Mouse (Mus musculus) granulocyte monocyte progenitor cell, adult 5-6 weeks (primary cell): ENCODE data around the gene Ccdc162. TPM values are rescaled to one million over a fixed set of nuclear protein-coding genes. Genes with fewer than 3 reads are reported as not detected.

ENCODE experiments used
- ATAC-seq: replicated peaks from 2 replicates; pipeline ENCODE4 v1.8.0; 2016; ENCODE audit warnings: mild to moderate bottlenecking, moderate TSS enrichment, inconsistent platforms; ENCODE audit not compliant: poor library complexity, severe bottlenecking
- total RNA-seq, 2 experiments: library from RNA; stranded (forward) in 1 of 2; stranded (reverse) in 1 of 2; fragments of 200-712, 200-1000 nt in 1 of 2; fragments of >200 nt in 1 of 2; fragmentation: Nextera tagmentation in 1 of 2; gene quantifications; 2 replicates each; pipeline ENCODE4 v1.2.3; 2014 to 2017

Gene Ccdc162
- total RNA-seq, 2 experiments from 2014 or later: 0.05 to 9.7 TPM

DNA sequence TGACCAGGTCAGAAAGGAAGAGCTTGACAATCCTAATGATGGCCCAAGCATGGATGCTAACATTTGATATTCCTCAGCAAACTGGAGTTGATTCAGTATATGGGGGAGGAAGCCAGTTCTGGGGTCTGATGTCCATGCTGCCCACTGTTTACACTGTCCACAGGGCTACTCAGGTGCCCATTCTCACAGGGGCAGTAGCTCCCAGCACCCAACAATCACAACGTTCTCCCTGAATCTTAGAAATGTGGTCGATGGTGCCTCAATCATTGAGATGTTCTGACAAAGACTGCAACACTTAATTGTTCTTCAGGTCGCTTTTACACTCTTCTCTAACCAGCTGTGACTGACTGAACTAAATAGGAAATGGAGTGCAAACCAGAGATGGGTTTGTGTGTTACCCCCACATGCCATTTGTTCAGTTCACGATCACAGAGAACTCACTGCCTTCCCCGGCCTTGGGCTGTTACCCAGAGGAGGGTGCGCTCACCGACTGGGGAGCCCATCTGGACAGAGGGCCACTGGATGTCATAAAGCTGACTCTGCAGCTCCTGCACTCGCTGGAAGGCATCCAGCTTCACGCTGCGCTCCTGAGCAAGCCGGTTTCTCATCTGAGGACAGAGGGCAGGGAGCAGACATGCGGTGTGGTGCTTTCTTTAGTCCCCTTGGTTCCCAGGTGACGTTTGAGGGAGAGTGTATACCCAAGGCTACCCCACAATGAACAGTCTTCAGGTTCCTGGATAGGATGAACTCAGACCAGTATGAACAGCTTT lies 169.9 kb downstream of the Ccdc162 start:
- ATAC-seq: no peak

DNA sequence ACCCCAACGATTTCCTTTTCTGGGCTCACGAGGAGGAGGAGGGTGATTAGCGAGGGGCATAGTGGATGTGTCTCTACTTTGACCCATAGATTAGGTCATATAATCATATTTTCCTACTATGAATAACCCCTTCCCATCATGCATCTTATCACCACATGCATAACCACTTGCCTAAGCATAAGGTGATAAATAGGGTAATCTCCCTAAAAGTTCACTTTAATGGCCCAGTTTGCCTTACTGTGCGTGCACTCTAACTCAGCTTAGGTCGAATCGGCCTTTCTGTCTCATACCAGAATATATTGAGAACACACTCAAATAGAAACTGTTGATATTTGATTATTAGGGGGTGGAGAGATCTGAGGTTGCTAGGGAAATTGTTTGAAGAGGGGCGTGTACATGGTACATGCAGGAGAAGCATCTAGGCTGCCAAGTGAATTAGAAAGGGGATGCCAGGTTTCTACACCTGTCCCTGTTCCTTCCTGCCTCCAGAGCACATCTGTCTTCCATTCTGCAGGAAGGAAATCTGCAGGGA lies 171.1 kb downstream of the Ccdc162 start:
- ATAC-seq: no peak

DNA sequence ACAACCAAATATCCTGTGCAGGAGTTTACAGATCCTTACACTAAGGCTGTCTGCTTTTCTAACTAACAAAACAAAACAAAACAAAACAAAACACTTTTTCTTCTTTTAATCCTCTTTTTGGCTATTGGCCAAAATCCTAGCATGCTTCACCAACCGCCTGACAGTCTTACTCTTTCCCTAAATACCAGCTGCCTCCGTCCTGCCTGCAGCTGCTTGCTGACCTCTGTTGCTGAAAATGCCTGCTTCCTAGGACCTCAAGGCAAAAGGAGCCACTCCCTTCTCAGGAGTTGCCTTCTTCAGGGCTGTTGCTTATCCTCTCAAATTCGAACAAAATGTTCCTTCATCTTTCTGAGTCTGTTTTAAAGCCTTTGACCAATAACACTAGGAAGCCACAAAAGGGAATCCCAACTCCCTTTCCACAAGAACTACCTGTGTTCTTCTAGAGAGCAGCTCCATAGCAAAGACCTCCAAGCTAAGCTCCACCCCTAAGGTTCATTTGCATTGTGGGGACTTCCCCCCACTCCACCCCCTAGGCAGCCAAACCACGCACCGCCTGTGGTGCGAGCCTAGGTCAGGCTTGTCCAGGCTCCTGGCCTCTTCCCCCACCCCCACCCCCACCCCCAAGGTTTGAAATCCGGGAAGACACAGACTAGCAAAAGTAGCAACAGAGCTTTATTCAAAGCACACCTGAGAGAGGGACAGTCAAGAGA lies 171.8 kb downstream of the Ccdc162 start:
- peak; percentile 77 for ATAC-seq

DNA sequence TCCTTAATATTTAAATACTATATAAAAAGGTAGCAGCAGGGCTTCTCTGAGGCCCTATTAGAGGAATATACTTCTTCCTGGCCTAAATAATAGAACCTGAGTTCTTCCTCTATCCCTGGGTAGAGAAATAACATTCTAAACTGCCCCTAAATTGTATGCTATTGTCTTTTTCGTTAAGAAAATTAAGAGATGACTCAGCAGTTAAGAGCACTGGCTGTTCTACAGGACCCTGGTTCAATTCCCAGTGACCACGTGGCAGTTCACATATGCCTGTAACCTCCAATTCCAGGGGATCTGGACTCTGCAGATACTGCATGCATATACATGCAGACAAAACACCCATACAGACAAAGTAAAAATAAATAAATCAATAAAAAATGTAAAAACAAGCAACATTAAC lies 172.6 kb downstream of the Ccdc162 start:
- no peak for ATAC-seq

DNA sequence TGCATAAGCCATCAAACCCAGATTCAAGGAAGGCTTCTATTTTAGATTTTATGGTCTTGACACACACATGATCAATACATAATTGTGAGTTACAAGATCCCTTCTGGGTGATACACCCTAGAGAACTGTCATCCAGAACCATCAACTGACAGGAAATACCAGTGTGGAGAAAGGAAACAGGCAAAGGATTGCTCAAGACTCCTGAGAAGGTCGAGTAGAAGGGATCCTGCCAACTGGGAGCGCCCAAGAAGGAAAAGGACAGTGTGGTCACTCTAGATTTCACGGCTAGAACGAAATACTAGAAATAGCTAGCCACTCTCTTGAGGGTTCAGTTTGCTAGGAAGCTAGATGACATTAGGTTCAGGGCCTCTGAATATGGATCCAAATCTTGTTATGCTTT lies 173.0 kb downstream of the Ccdc162 start:
- peak; percentile 55 for ATAC-seq

DNA sequence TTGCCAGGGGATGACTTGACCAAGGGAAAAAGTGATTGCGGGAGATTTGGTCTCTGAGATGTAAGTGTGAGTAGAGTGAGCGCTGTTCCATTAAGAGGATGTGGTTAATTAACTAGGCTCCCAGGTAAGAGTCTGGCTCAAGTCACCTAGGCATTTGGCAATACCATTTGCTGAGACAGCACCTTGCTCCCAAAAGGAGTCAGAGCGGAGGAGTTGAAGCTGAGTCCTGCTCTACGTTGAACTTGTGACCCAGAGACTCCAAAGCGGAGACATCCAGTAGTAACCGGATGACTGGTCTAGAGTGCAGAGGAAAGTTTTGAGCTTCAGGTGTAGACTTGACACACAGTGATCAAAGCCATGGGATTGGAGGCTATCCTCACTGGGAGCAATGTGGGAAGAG lies 174.4 kb downstream of the Ccdc162 start:
- ATAC-seq: no peak

DNA sequence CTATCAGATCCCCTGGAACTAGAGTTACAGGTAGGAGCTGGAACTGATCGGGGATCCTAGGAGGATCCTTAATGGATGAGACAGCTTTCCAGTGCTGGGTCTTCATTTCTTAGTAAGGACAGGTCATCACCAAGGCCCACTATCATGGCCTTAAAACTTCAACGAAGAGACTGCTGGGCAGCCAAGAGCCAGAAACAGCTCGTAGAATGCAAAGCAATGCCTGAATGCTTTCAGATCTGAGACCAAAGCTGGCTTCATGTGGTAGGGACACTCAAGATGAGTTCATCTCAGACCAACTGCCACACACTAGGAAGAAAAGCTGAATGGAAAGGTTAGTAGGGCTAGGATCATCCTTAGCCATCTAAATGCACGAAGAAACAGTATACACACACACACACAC lies 177.4 kb downstream of the Ccdc162 start:
- no peak for ATAC-seq

DNA sequence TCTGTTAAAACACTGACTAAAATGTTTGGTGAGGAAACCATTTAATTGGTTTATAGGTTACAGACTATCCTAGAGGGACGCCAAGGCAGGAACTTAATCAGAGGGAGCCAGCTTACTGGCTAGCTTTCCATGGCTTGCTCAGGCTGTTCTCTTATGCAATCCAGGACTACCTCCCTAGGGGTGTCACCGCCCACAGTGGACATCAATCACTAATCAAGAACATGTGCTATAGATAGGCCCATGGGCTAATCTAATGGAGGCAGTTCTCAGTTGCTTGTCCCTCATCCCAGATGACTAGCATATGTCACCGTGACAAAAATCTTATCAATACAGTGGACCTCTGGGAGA lies 178.5 kb downstream of the Ccdc162 start:
- ATAC-seq: no peak

DNA sequence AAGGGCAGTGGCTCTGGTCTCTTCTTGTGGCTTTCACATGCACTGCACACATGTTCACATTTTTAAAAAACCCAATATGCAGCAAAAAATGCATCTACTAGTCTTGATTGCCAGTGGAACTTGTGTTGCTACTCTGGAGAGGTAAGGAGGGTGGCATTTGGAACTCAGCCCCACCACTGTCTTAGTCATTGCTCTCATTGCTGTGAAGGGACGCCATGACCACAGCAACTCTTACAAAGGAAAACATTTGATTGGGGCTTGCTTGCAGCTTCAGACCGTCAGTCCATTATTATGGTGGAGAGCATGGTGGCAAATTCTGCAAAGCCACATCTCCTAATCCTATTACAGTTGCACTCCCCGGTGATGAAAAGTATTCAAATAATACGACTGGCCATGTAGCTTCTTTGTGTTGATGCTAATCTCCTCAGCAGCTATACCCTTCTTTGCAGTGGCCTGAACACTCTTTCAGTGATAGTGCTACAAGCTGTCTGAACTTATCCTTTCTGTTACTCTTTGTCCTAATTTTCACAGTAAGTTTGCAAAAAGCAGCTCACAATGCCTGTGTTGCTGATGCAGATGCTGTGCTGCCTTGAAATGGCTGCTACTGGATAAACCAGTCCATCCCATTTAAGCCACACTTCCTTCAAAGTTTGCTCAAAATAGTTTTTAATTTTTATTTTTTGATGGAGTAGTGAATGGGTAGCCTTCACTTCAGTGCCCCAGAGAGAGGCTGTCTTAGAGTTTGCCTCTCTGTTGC lies 179.0 kb downstream of the Ccdc162 start:
- ATAC-seq: no peak

DNA sequence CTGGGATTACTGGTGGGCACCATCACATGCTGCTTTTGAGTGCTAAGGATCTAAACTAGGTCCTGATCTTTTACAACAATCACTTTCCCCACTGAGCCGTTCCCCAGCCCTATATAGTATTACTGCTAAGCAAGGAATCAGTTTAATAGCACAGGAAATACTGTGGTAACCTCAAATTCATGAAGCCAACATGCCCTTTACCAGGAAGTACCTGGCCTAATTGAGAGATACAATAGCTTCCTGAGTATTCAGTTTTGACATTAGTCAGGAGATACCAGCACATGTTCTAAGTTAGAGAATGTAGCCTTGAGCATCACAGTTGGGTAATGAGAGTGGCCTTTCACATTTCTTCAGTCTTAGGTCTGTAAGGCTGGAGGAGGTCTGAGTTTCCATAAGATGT lies 179.7 kb downstream of the Ccdc162 start:
- ATAC-seq: no peak

DNA sequence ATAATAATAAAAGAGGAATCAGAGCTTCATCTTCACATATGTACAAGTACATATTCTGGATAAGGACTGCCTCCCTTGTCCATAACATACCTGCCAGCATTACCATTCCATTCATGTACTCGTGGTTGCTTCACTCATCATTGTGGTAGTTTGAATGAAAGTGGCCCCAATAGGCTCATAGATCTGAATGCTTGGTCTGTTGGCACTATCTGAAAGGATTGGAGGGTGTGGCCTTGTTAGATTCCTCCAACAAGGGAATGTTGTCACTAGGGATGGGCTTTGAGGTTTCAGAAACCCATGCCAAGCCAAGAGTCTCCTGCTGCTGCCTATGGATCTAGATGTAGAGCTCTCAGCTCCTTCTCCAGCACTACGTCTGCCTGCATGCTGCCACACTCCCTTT lies 180.4 kb downstream of the Ccdc162 start:
- no peak for ATAC-seq

DNA sequence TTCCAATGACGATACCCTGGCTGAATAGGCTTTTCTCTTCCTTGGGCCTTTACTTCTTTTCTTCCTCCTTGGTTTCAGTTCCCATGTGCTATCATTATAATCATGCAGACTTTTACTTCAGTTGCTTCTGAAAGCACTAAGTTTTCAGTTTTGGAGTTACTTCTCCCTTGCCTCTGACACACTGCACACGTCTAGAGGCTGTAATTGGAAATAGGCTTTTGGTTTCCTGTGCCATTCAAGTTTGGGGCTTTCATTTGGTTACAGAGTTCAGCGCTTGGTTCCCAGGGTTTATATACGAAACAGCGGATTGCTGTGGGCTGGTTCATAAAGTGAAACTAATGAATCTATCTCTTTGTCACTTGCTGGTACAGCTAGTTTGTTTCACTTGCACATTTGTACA lies 186.5 kb downstream of the Ccdc162 start:
- peak; percentile 89 for ATAC-seq

DNA sequence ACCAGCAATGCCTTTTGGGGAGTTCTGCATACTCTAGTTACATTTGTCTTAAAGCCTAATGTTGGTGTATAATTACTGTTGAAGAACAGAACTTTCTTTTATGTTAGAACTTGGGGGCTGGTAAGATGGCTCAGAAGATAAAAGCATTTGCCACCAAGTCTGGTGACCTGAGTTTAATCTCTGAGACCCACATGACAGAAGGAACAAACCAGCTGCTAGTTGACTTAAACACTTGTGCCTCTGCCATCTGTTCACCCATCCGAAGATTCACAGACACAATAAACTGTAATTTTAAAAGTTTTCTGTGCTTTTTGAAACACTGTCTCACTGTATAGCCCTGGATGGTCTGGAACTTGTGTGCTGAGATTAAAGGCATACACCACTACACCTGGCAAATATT lies 190.7 kb downstream of the Ccdc162 start:
- ATAC-seq: no peak

DNA sequence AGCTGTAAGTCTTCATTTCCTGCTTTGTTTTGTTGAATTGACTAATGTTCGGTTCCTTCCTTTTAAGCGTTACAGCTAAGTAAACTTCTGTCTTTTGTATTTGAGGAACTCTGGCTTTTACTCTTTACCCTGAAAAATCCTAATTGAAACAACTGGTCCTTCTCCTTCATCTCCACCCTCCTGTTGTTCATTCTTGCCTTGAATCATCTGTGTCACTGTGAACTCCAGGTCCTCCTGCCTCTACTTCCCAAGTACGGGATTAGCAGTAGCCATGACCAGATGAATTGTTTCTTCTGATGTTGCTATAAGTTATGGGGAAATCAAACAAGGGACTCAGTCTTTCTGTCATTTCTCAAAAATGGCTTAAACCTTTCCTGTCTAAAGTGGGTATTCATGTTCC lies 193.0 kb downstream of the Ccdc162 start:
- ATAC-seq: peak; percentile 14; the same call in 1 of the 2 replicates

DNA sequence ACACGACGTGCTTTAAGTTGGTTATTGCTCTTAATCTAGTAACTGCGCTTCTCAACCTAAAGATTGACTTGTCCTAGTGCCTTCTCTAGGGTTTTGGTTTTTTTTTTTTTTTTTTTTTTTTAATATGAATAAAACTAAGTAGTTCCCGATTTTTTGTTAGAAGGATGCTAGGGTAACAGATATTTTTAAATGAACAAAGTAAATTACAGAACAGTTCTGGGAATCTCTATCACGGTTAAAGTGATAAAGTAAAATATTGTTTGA lies 196.1 kb downstream of the Ccdc162 start:
- no peak for ATAC-seq

DNA sequence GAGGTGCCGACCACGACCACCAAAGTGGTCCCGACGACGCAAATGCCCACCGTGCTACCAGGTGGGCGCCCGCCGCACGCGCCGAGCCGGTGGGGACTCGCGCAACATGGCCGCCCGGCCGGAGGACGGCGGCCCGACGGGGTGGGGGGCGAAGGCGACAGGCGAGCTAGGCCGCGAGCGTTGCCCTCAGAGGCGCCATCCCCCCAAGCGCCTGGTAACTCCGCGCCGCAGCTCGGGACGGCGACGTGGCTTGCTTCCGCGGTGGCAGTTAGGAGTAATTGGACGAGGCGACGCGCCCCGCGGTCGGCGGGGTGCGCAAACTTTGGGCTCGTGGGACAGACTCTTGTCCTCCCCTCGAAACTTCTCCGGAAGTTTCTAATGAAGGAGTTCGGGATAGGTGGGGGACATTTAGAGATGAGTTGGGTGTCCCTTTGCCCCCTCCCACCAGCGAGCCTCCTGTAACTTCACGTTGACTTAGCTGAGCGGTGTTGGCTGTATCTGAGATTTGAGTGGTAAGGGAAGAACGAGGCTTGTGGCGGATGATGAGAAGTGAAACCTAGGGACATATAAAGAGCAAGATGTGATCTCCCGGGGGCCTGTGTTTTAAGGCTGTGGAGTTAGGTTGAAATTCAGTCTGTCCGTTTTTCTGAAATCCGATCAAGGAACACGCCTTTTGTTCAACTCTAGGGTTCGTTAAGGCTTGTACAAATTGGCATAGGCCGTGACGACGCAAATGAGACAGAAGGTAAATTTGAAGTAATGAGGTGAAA lies 196.6 kb downstream of the Ccdc162 start:
- peak; percentile 13 for ATAC-seq

DNA sequence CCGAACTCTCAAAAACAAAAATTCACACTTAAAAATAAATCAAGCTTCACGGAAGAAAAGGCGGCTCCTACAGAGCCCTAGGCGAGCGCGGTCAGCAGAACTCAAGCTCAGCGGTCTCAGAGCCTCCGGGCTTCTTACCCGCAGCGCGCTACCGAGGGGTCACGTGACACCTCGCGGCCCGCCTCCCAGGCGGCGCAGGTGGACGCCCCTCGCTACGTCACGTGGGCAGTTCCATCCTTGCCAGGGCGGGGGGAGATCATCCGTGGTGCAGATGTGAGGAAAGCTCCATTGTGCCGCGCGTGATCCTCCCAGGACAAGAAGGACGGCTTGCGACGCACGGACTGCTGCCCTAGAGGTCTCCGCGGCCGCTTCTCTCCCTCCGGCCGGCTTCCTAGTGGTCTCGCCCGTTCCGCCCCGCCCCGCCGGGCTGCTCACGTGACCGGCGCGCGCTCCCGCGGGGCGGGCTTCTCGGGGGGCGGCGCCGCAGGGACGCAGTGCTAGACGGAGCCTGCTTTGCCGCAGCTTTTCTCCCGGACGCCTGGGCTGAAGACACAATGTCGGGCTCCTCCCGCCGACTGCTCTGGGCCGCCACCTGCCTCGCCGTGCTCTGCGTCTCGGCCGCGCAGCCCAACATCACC lies 197.3 kb downstream of the Ccdc162 start, which contains the start of gene Cd164:
Gene Cd164, plus strand, starts transcription at position 434 of the 638 bp plus-strand sequence.
- peak; percentile 50 for ATAC-seq

DNA sequence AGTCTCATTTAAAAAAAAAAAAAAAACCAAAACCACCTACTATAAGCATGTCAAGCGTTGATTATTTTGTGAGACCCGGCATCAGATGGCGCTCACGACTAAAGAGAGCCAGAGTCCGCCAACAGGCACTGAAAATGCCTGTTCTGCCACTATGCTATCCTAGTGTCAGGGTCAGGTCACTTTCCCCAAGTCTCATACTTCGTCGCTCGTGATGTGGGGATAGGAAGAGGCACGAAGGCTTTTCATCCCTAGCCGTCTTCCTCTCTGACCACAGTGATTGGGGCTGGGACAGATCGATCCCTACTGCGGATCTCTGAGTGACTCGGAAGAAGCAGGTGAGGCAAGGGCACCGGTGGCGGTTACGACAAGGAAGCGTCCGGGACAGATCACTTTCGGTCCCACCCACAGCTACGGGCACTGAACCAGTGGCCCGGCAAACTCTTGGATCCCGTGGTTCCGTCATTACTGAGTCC lies 197.9 kb downstream of the Ccdc162 start:
- ATAC-seq: peak; percentile 38

DNA sequence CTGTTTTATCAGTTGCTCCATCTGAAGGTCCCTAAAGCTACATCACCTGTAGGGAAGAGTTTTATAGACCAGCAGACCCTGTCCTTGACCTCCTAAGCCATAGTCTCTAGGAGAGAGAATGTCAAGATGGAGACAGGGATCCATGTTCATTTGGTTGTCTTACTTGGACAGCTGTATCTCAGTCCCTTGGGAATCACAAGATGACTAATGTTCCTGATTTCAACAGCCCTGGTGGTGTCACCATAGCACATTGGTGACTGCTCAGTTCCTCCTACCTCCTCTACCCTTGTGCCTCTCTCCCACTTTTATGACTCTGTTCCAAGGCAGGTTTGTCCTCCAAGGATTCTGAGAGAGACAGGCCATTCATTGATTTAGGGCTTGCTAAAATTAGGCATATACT lies 201.5 kb downstream of the Ccdc162 start:
- no peak for ATAC-seq

DNA sequence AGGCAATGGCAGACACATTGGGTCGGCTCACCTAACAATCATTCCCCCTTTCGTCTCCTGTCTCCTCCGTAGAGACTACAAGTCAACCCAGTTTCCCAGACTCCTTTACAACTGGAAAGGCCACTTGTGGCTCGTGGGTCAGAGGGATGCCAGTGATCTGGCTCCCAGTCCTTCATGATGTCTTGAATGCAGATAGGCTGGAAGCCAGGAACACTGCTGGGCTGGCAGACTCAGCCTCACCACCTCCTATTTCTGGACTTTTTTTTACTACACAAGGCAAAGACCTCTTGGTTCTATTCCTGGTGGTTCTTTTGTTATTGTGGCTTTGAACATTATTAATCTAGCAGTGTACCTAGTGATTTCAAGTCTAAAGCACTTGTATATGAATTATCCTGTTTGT lies 202.1 kb downstream of the Ccdc162 start:
- ATAC-seq: no peak
